Mouse (Mus musculus) left cerebral cortex, adult 2 months (tissue): ENCODE measurements around the gene Psmb1. TPM values are rescaled to one million over a fixed set of nuclear protein-coding genes. Genes with fewer than 3 reads are reported as not detected.
"Not testable (repeated sequence)": the region's sequence is repeated elsewhere in the genome, so short reads cannot be mapped to it uniquely, and the experiment has no call there.

ENCODE experiments used
- DNase-seq, 2 experiments: peaks; one replicate each; pipeline ENCODE4 v3.0.0; 2021 to 2022; ENCODE audit warnings: low spot score in 2 of 2, mixed read lengths in 1 of 2; ENCODE audit errors: extremely low spot score in 1 of 2
- H3K27ac ChIP-seq: fragments of 200-600 bp; 2 replicates; pipeline ENCODE4 v1.8.1; 2022
- H3K4me3 ChIP-seq: fragments of 200-600 bp; 2 replicates; pipeline ENCODE4 v1.8.1; 2022
- CTCF ChIP-seq: fragments of 200-600 bp; IDR thresholded peaks from 2 replicates; pipeline ENCODE4 v1.8.1; 2022; ENCODE audit warnings: antibody characterized with exemption, mild to moderate bottlenecking, moderate library complexity
- intact Hi-C: fragments of 180-260 bp; cut with DNase I; formaldehyde crosslinking; loops from one replicate; pipeline ENCODE4 v1.15.1; 2025
- total RNA-seq, 2 experiments: library from RNA; stranded (reverse); gene quantifications; 2 replicates each; pipeline ENCODE4 v1.2.3; 2021

Psmb1 gene
- total RNA-seq, 2 experiments from 2014 or later: 118 to 122 TPM

- H3K4me3 ChIP-seq: no peak overlapping the region
- no peak for DNase-seq
- intact Hi-C loops: no loop called here
- H3K27ac ChIP-seq: no peak overlapping the region
- TF ChIP-seq CTCF: no peak
These were observed 43.0 kb downstream of the Psmb1 start for GRCm38 (mm10) chr17:15456595-15456994.

GRCm38 (mm10) chr17:15455203-15455602 lies 44.3 kb downstream of the Psmb1 start:
- DNase-seq: no peak
- Histone ChIP-seq H3K4me3 (no peak overlapping the region), H3K27ac (no peak overlapping the region)
- intact Hi-C loops: no loop called here
- no peak for TF ChIP-seq CTCF

GRCm38 (mm10) chr17:15449606-15450005 lies 49.9 kb downstream of the Psmb1 start:
- no peak for TF ChIP-seq CTCF
- Histone ChIP-seq H3K4me3 (no peak overlapping the region), H3K27ac (no peak overlapping the region)
- DNase-seq: no peak
- intact Hi-C loops: no loop called here

- intact Hi-C loops, H3K27ac ChIP-seq, H3K4me3 ChIP-seq, DNase-seq: not testable (repeated sequence)
These were observed 50.4 kb downstream of the Psmb1 start for GRCm38 (mm10) chr17:15449144-15449543.

GRCm38 (mm10) chr17:15447831-15448230 lies 51.7 kb downstream of the Psmb1 start:
- Histone ChIP-seq H3K27ac (no peak overlapping the region), H3K4me3 (no peak overlapping the region)
- no peak for TF ChIP-seq CTCF
- DNase-seq: no peak
- intact Hi-C loops: no loop called here

- intact Hi-C loops: no loop called here
- H3K4me3 ChIP-seq: no peak overlapping the region
These were observed 54.1 kb downstream of the Psmb1 start for GRCm38 (mm10) chr17:15445421-15445820.

GRCm38 (mm10) chr17:15440463-15441121 lies 59.0 kb downstream of the Psmb1 start:
- Histone ChIP-seq H3K4me3 (no peak overlapping the region), H3K27ac (no peak overlapping the region)
- no peak for TF ChIP-seq CTCF
- DNase-seq: no peak
- intact Hi-C loops: no loop called here

More at GRCm38 (mm10) chr17:15445421-15445820, 54.1 kb downstream of the Psmb1 start:
- DNase-seq: no peak
- no peak for TF ChIP-seq CTCF
- H3K27ac ChIP-seq: no peak overlapping the region

- TF ChIP-seq CTCF: no peak
- intact Hi-C loops: no loop called here
- Histone ChIP-seq H3K4me3 (no peak overlapping the region), H3K27ac (no peak overlapping the region)
- no peak for DNase-seq
These were observed 59.5 kb downstream of the Psmb1 start for GRCm38 (mm10) chr17:15440067-15440462.

GRCm38 (mm10) chr17:15434748-15435147 lies 64.8 kb downstream of the Psmb1 start:
- TF ChIP-seq CTCF: no peak
- intact Hi-C loops: no loop called here
- H3K27ac ChIP-seq: no peak overlapping the region
- no peak overlapping the region for H3K4me3 ChIP-seq
- no peak for DNase-seq

GRCm38 (mm10) chr17:15432036-15432435 lies 67.5 kb downstream of the Psmb1 start:
- H3K27ac ChIP-seq: no peak overlapping the region
- intact Hi-C loops: no loop called here
- DNase-seq: no peak
- TF ChIP-seq CTCF: no peak
- H3K4me3 ChIP-seq: no peak overlapping the region

- no peak overlapping the region for H3K27ac ChIP-seq
- H3K4me3 ChIP-seq: no peak overlapping the region
- no peak for DNase-seq
- TF ChIP-seq CTCF: no peak
- intact Hi-C loops: no loop called here
These were observed 68.0 kb downstream of the Psmb1 start for GRCm38 (mm10) chr17:15431551-15431950.

- intact Hi-C loops: no loop called here
- Histone ChIP-seq H3K4me3 (no peak overlapping the region), H3K27ac (no peak overlapping the region)
- no peak for TF ChIP-seq CTCF
- no peak for DNase-seq
These were observed 68.5 kb downstream of the Psmb1 start for GRCm38 (mm10) chr17:15431021-15431514.

GRCm38 (mm10) chr17:15429937-15430336 lies 69.6 kb downstream of the Psmb1 start:
- TF ChIP-seq CTCF: no peak

More at GRCm38 (mm10) chr17:15429937-15430336, 69.6 kb downstream of the Psmb1 start:
- DNase-seq: no peak
- Histone ChIP-seq H3K27ac (no peak overlapping the region), H3K4me3 (no peak overlapping the region)
- intact Hi-C loops: no loop called here
